Mouse (Mus musculus): Measurements from ENCODE around the gene Polr2j.
"Not testable (repeated sequence)": the region's sequence is repeated elsewhere in the genome, so short reads cannot be mapped to it uniquely, and the experiment has no call there.

- not testable (repeated sequence) for TF ChIP-seq CTCF, EP300 (IDR thresholded peaks at IDR 0.05)
Observed at GRCm38 (mm10) chr5:136113546-136113945, 2.9 kb upstream of the Polr2j start.
